Mouse (Mus musculus) small intestine, adult 2 months (tissue): Measurements from ENCODE around the gene Dsp.

Experiments
- CTCF ChIP-seq: fragments of 200-500 bp; IDR thresholded peaks from 2 replicates; pipeline ENCODE4 v1.5.1; 2012; ENCODE audit warnings: low read depth, mild to moderate bottlenecking, control low read depth, inconsistent platforms, low read length, moderate library complexity, mixed read lengths; ENCODE audit not compliant: insufficient replicate concordance, insufficient read length; ENCODE audit errors: extremely low read depth
- POLR2A ChIP-seq: fragments of 200-500 bp; IDR thresholded peaks from 2 replicates; pipeline ENCODE4 v1.6.1; 2012; ENCODE audit warnings: low read depth, mild to moderate bottlenecking, control low read depth, inconsistent platforms, low read length, moderate library complexity

GRCm38 (mm10) chr13:38162002-38162401 is 10.9 kb downstream of the Dsp start:
- TF ChIP-seq CTCF = no peak
- TF ChIP-seq POLR2A = no peak
